Mouse (Mus musculus) E14TG2a.4 (cell line): ENCODE data around the gene Serpinf2.

Experiments
- CTCF ChIP-seq: conservative IDR thresholded peaks from 2 replicates; pipeline ENCODE4 v1.5.1; 2014; ENCODE audit warnings: low read length
- NANOG ChIP-seq: IDR thresholded peaks from 2 replicates; pipeline ENCODE4 v1.6.1; 2014; ENCODE audit warnings: borderline replicate concordance, low read length, mixed read lengths
- POU5F1 ChIP-seq: IDR thresholded peaks from 2 replicates; pipeline ENCODE4 v1.6.1; 2014; ENCODE audit warnings: low read length, borderline replicate concordance

DNA sequence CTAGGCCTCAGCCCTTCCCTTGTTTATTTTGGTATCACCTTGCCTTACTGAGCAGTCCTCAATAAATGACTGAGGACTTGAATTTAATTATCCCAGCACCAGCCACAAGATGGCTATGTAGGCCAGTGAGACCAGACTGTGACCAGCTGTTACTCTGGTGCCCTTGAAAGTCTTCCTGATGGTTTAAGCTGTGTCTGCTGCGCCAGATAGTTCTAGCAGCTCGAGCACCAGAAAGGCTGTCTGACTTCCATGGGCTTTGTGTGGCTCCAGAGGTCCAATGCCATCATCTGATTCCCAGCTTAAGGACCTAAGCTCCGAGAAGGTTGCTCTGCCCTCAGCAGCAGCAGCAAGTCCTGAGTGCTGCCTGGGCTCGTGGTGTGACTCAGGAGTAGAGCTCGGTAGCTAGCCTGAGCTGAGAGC lies 37.1 kb downstream of the Serpinf2 start:
- 0 out of 2 replicates have a peak, but pooled peaks have one; percentile 13 for TF ChIP-seq CTCF
- TF ChIP-seq POU5F1: no peak
- TF ChIP-seq NANOG: no peak
